Mouse (Mus musculus) neural tube, embryonic 11.5 days (tissue): ENCODE results near the gene Hunk. TPM values are rescaled to one million over a fixed set of nuclear protein-coding genes. Genes with fewer than 3 reads are reported as not detected.

Experiments
- ATAC-seq: fragments of 200-750 bp; cut with Nextera tagmentation; 2 replicates; pipeline ENCODE4 v1.8.0; 2017; ENCODE audit warnings: moderate number of reproducible peaks, mild to moderate bottlenecking, moderate TSS enrichment, moderate library complexity; ENCODE audit not compliant: insufficient read depth, low FRiP score, low TSS enrichment
- DNase-seq: peaks from one replicate; pipeline ENCODE4 v3.0.0-alpha.2; 2015; ENCODE audit warnings: low spot score
- H3K27ac ChIP-seq: fragments of 300-500 bp; sonication (generic); 2 replicates; pipeline ENCODE4 v1.5.1; 2014; ENCODE audit warnings: low read depth, mild to moderate bottlenecking, low read length
- H3K27me3 ChIP-seq: fragments of 300-500 bp; sonication (generic); 2 replicates; pipeline ENCODE4 v1.6.1; 2014; ENCODE audit warnings: mild to moderate bottlenecking, low read length, mixed read lengths; ENCODE audit not compliant: control insufficient read depth, insufficient read depth
- H3K36me3 ChIP-seq: fragments of 300-500 bp; sonication (generic); 2 replicates; pipeline ENCODE4 v1.6.1; 2014; ENCODE audit warnings: mild to moderate bottlenecking, low read length, moderate library complexity, mixed read lengths; ENCODE audit not compliant: control insufficient read depth, insufficient read depth
- H3K4me1 ChIP-seq: fragments of 300-500 bp; sonication (generic); 2 replicates; pipeline ENCODE4 v1.6.1; 2014; ENCODE audit warnings: low read length, mixed read lengths; ENCODE audit not compliant: control insufficient read depth, insufficient read depth
- H3K4me2 ChIP-seq: fragments of 300-500 bp; sonication (generic); 2 replicates; pipeline ENCODE4 v1.6.1; 2014; ENCODE audit warnings: low read depth, mild to moderate bottlenecking, moderate library complexity
- H3K4me3 ChIP-seq: fragments of 300-500 bp; sonication (generic); 2 replicates; pipeline ENCODE4 v1.5.1; 2014; ENCODE audit warnings: low read depth, low read length
- H3K9ac ChIP-seq: fragments of 300-500 bp; sonication (generic); 2 replicates; pipeline ENCODE4 v1.6.1; 2014; ENCODE audit warnings: mild to moderate bottlenecking, low read length
- H3K9me3 ChIP-seq: fragments of 300-500 bp; sonication (generic); 2 replicates; pipeline ENCODE4 v1.6.1; 2016; ENCODE audit warnings: low read length; ENCODE audit not compliant: control insufficient read depth
- WGBS: fragments of 180-500 bp; shearing (Covaris S2); extraction: QIAGEN DNeasy Blood & Tissue Kit; methylation state at CpG from one replicate; pipeline ENCODE4 v1.1.7; 2014; 5-methylcytosine and 5-hydroxymethylcytosine counted together
- polyA plus RNA-seq: library from polyadenylated mRNA; unstranded; fragments of >200 nt; fragmentation: Nextera tagmentation; extraction: Ambion mirVana; gene quantifications from 2 replicates; pipeline ENCODE4 v1.2.1, GENCODE M21; 2014

Hunk gene
- polyA plus RNA-seq, 1 experiment from 2014 or later = 9.8 TPM

DNA sequence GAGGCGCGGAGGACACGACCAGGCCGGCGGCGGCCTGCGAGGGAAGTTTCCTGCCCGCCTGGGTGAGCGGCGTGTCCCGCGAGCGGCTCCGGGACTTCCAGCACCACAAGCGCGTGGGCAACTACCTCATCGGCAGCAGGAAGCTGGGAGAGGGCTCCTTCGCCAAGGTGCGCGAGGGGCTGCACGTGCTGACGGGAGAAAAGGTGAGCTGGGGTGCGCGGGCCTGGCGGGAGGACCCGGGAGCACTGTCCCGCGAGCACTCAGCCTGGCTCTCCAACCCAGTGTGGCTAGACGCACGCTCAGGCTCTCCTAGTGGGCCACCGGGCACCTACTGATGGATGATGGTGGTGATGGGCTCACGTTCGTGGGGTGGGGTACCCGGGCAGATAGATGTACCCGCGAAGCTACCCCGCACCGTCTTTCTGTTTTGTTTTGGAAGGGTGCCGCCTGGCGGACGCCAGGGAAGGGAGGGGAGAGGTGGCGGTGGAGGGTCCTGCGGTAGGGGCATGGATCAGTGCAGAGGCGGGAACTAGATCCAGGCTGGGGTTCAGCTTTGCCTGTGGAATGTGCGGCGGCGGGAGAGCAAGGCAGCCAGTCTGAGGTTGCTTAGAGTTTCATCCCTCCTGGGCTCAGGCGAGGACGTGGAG is 824 bp downstream of the Hunk start:
- H3K9me3 ChIP-seq = no peaks in the 10 kb centered on the region
- H3K4me3 ChIP-seq = peak overlapping the region; percentile 83
- DNase-seq (peak; percentile 82), ATAC-seq (peak; percentile 73)
- H3K36me3 ChIP-seq = peaks cover 9% of the 10 kb centered on the region
- peaks cover 12% of the 10 kb centered on the region for H3K4me1 ChIP-seq
- WGBS = under 1% methylated on average over 47 of the region's 49 CpGs
- peak overlapping the region; percentile 73 for H3K4me2 ChIP-seq
- H3K27ac ChIP-seq = peak overlapping the region; percentile 88
- H3K9ac ChIP-seq = peak overlapping the region; percentile 89
- H3K27me3 ChIP-seq = peaks cover 6% of the 10 kb centered on the region; the same call in 1 of the 2 replicates

DNA sequence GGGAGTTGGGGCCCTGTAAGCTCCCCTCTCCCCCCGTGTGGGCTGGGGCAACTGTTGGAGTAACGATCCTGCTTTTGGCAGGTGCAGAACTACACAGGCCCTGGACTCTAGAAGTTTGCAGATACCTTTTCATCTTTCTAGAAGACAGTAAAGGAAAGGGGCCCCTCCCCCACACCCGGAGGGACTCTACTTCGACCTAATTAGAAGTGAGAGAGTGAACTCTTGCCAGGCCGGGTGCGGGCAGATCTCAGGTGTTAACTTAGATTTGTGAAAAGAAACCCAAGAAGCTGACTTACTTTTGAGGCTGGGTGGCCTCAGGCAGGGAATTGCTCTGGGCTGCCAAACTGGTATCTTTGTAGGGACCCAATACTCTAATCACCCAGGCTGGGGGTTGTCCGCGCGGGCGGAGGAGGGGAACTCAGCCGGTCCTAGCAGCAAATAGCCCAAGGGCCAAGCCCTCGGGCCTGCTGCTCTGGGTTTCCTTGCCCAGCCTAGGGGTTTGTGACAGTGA is 1.4 kb downstream of the Hunk start:
- H3K27ac ChIP-seq = no peak overlapping the region
- peaks cover 6% of the 10 kb centered on the region; the same call in 1 of the 2 replicates for H3K27me3 ChIP-seq
- peaks cover 12% of the 10 kb centered on the region for H3K36me3 ChIP-seq
- ATAC-seq (peak; percentile 13), DNase-seq (peak; percentile 54)
- H3K4me1 ChIP-seq = peaks cover 12% of the 10 kb centered on the region
- H3K9me3 ChIP-seq = no peaks in the 10 kb centered on the region
- peak overlapping the region; percentile 83 for H3K4me3 ChIP-seq
- peak overlapping the region; percentile 89 for H3K9ac ChIP-seq
- 2% methylated on average over 12 of the region's 12 CpGs for WGBS
- H3K4me2 ChIP-seq = peak overlapping the region; percentile 73

DNA sequence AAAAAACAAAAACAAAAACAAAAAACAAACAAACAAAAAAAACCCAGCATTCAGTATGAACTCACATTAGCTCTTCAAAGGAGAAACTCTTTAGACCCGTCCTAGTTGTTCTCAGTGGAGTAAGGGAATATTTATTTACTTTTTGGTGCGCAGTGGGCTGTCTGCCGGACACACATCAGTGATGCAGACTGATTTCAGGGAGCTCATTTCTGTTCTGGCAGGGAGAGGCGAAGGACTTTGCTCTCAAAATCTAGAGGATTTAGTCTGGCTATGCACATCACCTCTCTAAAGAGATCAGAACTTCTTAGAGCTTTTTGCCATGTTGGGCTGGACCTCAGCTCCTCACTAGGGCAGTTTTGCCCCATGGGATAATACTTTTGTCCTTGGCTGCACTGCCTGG is 2.1 kb downstream of the Hunk start:
- WGBS = 59% methylated on average over 4 of the region's 4 CpGs

DNA sequence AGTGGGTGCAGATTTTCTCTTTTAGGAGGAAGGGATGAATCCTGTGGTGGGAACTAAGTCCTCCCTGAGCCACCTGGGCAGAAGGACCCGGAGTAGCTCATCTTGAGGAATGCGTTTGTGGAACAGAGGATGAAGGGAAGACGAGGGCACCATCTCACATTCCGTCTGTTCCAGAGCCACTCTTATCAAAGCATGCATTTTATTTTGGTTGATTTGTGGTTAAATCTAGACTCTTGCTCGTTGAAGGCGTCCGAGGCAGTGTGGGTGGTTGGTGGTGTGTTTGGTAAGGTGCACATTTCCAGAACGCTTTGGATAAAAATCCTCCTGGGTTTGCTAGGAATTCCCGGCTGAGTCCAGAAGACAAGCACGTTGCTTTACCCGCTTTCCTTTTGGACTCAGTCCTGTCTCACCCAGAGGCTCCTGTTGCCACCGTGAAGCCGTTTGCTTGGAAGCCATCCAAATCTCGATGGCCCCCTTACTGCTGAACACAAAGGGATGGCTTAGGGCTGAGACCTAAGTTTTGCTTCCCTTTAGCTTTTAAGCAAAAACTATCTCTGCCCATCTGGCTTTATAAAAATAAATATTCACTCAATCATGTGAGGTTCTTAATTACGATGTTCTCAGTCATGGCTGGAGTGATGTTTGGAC is 3.4 kb downstream of the Hunk start:
- Histone ChIP-seq H3K4me3 (no peak overlapping the region), H3K36me3 (peaks cover 13% of the 10 kb centered on the region), H3K4me2 (no peak overlapping the region), H3K4me1 (peaks cover 12% of the 10 kb centered on the region), H3K9me3 (no peaks in the 10 kb centered on the region), H3K27ac (no peak overlapping the region), H3K27me3 (peaks cover 3% of the 10 kb centered on the region; the same call in 1 of the 2 replicates), H3K9ac (no peak overlapping the region)
- ATAC-seq = no peak
- no peak for DNase-seq
- whole genome bisulfite sequencing = 86% methylated on average over 15 of the region's 15 CpGs

More for the DNA sequence above, 2.1 kb downstream of the Hunk start:
- Histone ChIP-seq H3K27ac (no peak overlapping the region), H3K36me3 (peaks cover 13% of the 10 kb centered on the region), H3K4me3 (peak overlapping the region; percentile 83), H3K9me3 (no peaks in the 10 kb centered on the region), H3K9ac (no peak overlapping the region), H3K4me2 (peak overlapping the region; percentile 34), H3K27me3 (peaks cover 4% of the 10 kb centered on the region; the same call in 1 of the 2 replicates), H3K4me1 (peaks cover 12% of the 10 kb centered on the region)
- ATAC-seq (no peak), DNase-seq (no peak)

DNA sequence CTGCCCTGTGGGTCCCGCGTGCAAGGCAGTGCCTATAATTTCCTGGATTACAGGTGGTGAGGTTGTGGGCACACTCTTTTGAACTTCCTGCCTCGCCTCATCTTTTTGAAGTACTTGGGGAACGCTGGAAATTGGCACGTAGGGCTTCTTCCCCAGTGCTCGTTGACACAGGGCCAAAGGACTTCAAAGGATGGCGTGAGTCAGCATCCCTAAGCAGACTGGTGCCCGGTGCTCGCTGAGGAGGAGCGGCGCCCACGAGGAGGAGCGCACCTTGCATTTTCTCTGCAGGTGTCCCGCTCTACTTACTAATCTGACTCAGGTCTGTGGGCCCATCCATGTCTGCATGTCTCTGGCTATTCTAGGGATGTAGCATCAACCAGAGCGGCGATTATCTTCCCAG is 4.9 kb downstream of the Hunk start:
- peaks cover 13% of the 10 kb centered on the region for H3K4me1 ChIP-seq
- H3K4me3 ChIP-seq = no peak overlapping the region
- no peak for DNase-seq
- no peak overlapping the region for H3K27ac ChIP-seq
- ATAC-seq = no peak
- H3K9me3 ChIP-seq = no peaks in the 10 kb centered on the region
- 92% methylated on average over 16 of the region's 16 CpGs for WGBS
- H3K36me3 ChIP-seq = peaks cover 13% of the 10 kb centered on the region
- H3K4me2 ChIP-seq = no peak overlapping the region
- no peak overlapping the region for H3K9ac ChIP-seq
- H3K27me3 ChIP-seq = no peaks in the 10 kb centered on the region

DNA sequence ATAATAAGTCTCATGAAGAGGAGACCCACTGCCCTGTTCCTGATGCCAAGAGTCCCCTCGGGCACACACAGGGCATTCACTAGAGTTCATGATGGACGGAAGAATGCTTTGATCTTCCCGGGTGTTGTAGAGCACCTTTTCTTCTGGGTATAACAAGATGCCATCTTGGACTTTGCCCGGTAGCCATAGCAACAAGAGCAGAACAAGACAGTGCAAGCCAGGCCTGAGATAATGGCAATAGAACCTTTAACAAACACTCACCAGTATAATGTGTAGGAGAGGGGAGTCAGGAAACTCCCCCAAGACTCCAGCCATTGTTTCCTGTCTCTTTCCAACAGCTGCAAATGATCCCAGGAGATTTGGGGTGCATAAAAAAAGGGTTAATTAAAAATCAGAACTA is 8.9 kb downstream of the Hunk start:
- DNase-seq (no peak), ATAC-seq (0 out of 2 replicates have a peak, but pooled peaks have one; percentile 45)
- Histone ChIP-seq H3K4me3 (no peak overlapping the region), H3K4me1 (peaks cover 5% of the 10 kb centered on the region), H3K4me2 (no peak overlapping the region), H3K36me3 (peaks cover 17% of the 10 kb centered on the region), H3K9ac (no peak overlapping the region), H3K9me3 (no peaks in the 10 kb centered on the region), H3K27me3 (no peaks in the 10 kb centered on the region), H3K27ac (no peak overlapping the region)
- WGBS = 73% methylated on average over 4 of the region's 4 CpGs

DNA sequence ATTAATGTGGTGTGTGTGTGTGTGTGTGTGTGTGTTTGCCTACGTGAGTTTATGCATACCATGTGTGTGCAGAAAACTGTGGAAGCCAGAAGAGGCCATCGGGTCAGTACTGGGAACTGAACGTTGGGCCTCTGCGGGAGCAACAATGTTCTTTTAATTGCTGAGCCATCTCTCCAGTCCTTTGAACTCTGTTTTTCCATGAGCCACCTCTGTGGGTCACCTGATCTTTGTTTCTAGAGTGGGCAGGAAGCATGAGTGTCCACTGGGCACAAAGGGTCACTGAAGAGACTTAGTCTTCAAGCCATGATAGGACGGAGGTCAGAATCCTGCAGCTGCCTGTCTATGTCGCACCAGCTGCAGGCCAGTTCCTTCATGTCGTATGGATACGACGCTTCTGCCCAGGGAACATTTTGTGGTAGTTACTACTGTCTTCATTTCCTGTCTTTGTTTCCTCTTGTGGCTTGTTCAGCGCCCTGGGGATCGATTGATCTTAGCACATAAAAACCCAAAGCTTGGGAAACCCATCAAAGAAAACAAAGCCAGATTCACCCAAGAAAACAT is 10.3 kb downstream of the Hunk start:
- ATAC-seq (no peak), DNase-seq (no peak)
- WGBS = 71% methylated on average over 11 of the region's 11 CpGs
- H3K4me2 ChIP-seq = no peak overlapping the region
- no peaks in the 10 kb centered on the region for H3K9me3 ChIP-seq
- H3K4me1 ChIP-seq = peaks cover 5% of the 10 kb centered on the region
- H3K27me3 ChIP-seq = no peaks in the 10 kb centered on the region
- no peak overlapping the region for H3K4me3 ChIP-seq
- peaks cover 14% of the 10 kb centered on the region for H3K36me3 ChIP-seq
- H3K9ac ChIP-seq = no peak overlapping the region
- H3K27ac ChIP-seq = no peak overlapping the region

DNA sequence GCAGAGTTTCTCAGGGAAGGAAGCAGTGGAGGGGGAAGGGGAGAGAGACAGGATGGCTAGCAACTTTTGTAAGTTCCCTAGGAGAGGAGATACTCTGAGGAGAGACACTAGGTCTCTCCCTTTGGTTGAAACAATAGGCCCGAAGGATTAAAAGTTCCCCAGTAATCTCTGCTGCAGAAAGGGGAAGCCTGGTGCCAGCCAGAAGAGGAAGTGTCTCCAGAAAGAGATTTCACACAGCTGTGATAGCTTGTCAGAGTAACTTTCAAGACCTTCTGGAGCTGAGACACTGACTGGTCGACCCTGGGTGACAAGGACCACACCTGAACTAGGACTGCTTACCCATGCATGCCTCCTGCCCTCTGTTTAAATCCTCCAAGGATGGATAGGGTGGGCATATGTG is 11.1 kb downstream of the Hunk start:
- WGBS = 82% methylated on average over 2 of the region's 2 CpGs
- Histone ChIP-seq H3K4me2 (no peak overlapping the region), H3K36me3 (peaks cover 7% of the 10 kb centered on the region), H3K9me3 (no peaks in the 10 kb centered on the region), H3K27me3 (no peaks in the 10 kb centered on the region), H3K4me1 (peaks cover 11% of the 10 kb centered on the region), H3K4me3 (no peak overlapping the region), H3K27ac (no peak overlapping the region), H3K9ac (no peak overlapping the region)
- no peak for ATAC-seq
- DNase-seq = no peak
